Mouse (Mus musculus) brain, adult 2 months (tissue): ENCODE results near the gene Chad.
A peak's percentile ranks its signal among the peaks of the same experiment; 100 is the strongest.

Source experiments
- DNase-seq: peaks from one replicate; pipeline ENCODE4 v3.0.0; 2011; ENCODE audit warnings: low read depth, low spot score

Gene Chad

DNA sequence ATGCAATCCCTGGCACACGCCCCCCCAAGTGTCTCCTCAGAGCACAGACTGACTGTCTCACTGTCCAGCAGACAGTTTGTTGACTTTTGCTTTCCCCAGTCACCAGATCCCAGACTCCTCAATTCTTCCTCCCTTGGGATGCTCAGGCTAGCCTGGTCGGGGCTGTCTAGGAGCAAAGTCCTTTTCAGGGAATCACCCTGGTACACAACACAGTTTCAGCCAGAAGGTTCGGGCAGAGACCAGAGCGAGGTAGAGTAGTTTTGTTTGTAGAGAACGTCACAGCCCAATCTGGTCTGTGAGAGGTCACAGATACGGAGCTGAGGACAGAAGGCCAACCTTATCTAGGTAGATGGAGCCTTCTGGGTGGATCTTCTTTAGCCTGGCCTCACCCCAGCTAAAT is 1.7 kb downstream of the Chad start:
- DNase-seq: no peak

DNA sequence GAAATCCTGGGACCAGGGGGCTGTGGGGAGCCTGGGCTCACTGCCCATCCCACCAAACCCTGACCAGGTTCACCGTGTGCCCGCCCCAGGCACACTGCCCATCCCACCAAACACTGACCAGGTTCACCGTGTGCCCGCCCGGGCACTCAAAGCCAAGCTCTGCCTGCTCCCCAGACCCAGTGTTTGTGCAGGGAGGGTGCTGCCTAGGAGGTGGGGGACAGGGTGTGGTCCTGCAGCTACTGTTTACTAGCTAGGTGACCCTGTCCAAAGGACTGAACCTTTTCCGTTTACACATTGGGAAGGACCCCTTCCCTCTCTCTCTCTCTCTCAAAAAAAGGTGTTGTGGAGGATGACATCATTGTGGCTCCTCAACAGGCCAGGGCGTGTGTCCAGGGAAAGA is 2.5 kb downstream of the Chad start:
- no peak for DNase-seq

DNA sequence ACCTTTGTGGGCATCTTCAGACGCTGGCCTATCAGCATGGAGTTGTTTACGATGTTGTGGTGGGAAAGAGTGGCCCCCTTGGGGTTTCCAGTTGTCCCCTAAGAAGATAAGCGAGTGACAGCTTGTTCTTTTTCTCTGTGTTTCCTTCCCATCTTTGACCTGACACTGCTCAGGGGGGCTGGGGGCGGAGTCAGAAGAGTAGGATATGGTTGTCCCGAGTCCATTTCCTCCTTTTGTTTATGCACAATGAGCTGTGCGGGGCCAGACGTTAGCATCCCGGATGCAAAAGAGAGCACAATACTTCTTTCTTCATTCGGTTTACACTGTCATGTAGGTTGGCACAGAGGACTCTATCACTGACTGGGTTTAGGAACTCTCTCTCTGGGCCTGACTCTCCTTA is 5.8 kb downstream of the Chad start:
- DNase-seq: no peak

DNA sequence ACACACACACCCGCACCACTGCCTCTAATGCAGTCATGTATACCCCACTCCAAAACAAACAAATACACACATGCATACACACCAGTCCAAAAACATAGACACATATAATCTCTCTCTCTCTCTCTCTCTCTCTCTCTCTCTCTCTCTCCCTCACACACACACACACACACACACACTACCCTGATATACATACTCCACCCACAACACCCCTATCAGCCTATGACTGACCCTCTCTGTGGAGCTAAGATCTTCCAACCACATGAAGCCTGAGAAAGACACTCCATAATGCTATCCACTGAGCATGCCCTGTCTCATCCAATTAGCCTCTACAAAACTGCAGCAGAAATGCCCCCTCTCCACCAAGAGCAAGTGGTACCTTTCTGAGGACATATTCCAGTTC is 7.0 kb downstream of the Chad start:
- DNase-seq: no peak

DNA sequence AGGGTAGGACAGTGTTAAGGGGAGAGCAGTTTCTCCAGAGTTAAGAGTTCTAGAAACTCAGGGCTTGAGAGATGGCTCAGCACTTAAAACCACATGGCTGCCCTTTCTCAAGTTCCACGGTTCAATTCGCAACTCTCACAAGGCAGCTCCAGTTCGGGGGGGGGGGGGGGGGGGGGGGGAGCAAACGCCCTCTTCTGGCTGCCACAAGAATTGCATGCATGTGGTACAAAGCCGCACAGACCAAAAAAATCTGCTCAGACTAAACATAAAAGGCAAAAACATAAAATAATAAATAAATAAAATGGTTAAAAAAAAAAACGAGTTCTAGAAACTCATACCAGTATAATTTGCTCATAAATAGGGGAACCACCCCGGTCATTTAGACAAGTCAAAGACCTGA is 9.7 kb downstream of the Chad start:
- no peak for DNase-seq

DNA sequence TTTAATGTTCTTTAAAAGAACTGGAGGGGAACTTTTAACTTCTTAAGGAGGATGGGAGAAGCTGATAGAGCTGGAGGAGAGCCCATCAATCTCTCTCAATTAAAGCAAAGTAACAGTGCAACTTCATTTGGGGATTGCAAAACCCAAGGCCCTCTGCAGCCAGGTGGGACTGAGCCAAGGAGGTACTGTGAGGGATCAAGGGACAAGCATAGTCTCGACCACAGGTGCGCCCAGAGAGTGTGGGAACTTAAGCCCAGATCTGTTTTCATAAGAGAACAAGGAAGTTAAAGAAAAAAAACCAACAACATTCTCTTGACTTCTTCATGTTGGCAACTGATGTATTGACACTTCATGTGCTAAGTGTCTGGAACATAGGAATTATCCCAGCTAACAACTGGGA is 10.2 kb downstream of the Chad start:
- no peak for DNase-seq

DNA sequence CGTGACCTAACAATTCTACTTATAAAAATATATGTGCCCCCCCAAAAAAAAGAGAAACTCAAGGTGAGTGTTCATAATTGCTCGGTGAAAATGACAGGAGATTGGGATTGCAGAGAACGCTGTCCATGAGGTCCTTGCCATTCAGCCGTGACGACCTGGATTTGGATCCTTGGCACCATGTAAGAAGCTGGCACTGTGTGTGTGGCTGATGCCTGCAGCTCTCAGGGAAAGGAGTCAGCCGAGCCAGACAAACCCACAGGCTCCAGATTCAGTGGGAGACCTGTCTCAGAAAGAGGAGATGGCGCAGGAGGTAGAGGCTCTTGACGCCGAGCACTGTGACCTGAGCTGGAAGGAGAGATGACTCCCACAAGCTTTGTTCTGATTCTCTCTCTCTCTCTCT is 11.5 kb downstream of the Chad start:
- peak; percentile 49 for DNase-seq

DNA sequence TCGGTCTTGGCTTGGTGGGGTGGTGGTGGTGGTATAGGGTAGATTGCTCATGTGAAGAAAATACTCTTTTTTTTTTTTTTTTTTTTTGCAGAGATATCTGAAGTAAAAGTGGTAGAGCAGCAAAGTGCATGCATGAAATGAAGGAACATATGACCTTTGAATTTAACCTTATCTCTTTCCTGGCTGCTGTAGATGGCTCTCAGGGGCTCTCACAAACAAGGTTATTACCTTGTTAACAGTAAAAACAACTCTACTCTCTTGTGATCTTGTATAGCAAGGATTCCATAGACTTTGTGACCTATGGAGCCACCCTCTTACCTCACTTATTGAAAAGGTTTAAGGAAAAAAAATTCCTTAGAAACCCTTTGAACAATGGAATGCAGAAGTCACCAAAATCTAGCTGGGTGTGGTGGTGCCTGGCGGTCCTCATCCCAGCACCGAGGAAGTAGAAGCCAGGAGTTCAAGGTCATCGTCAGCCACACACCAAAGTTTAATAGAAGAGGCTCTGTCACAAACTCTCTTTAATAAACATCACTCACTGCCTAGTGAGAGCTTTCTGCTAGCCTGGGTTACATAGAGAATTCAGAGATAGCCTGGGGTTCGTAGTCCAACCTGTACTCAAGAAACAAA is 15.4 kb downstream of the Chad start:
- DNase-seq: no peak

DNA sequence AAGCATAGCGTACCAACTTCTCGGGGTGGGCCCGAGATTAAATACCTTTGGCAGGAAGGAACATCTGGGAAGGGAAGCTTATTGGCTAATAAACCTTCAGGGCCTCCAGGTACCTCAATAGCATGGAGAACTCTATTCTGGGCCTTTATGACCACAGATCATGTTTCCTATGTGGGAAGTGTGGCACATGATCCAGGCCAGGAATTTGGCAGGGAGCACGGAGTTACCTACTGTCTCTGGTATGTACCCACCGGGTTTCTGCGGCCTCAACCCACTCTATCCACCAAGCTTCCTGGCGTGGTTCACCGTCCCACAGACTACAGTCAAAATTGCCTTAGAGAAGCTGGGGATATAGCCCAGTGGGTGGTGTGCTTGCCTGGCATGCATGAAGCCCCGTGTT is 20.2 kb downstream of the Chad start:
- DNase-seq: no peak

DNA sequence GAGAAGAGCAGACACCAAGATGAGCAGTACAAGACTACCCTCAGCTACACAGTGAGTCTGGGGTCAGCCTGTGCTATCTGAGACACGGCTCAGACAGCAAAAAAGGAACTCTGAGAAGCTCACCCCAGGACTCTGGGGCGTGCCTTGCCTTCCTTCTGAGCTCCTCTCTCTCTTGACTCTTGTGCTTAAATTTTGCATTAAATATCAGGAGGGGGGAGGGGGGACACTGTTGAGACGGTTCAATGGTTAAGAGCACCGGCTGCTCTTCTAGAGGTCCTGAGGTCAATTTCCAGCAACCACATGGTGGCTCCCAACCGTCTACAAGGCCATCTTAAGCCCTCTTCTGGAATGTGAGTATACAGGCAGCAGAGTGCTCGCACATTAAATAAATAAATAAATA is 22.7 kb downstream of the Chad start:
- DNase-seq: no peak

DNA sequence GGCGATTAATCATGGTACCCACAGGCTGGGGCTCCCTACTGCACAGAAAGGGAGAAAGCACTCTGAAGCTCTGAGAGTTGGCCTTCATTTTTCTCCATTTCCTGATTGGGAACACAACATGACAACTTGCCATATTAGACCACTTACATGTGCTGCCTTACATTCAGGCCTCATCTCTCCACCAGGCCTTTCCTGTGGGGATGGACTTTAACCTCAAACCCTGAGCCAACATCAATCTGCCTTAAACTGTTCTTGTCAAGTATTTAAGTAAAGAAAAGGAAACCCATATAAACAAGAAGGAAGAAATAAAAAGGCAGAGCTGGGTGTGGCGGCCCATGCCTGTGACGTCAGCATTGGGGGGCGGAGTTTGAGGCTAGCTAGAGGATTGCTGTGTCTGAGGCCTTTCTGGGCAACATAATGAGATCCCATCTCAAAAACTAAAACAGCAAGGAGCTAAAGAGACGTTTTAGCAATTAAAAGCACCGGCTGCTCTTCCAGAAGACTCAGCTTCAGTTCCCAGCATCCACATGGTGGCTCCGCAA is 31.5 kb downstream of the Chad start:
- DNase-seq: no peak

DNA sequence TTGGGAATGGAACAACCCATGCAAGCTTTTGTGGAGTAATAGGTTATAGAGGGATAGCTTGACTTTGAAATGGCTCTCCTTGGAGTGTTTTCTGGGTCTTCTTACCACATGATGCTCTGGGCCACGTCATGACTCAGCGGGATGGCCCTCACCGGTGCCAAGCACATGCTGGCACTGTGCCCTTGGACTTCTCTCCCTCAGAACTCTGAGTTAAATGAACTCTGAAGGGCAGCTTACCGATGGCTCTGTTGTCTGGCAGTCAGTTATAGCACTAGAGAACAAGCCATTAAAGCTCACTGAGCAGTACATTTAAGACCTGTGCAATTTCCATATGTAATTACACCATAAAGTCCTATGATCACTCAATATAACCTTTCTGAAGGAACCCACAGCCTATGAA is 32.5 kb downstream of the Chad start:
- no peak for DNase-seq

DNA sequence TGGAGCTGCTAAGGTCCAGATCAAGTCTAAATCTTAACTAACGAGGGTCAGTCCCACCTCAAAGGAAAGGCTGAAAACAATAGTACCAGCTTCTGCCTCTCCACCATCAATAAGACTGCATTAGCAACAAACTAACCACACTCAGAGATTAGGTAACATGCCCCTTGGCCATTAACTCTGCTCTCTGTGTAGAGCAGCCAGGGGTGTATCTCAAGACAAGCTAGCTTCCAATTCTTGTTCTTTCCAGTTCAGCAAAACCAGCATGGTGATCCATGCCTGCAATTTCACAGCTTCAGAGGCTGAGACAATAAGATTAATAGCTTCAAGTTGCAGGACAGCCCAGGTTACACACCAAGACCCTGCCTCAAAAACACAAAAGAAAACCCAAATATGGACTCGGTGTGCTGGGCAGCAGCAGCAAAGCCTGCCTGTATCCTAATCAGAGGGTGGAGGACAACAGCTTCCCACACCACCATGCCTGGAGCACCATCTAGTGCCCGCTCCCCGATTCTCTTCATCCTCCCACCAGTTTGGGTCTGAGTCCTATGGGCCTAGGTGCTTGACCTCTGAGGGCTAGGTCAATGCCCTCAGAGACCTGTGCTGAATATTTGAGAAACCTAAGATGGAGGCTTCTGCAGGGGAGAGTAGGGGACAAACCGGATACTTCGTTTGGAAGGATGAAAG is 33.7 kb downstream of the Chad start:
- no peak for DNase-seq

DNA sequence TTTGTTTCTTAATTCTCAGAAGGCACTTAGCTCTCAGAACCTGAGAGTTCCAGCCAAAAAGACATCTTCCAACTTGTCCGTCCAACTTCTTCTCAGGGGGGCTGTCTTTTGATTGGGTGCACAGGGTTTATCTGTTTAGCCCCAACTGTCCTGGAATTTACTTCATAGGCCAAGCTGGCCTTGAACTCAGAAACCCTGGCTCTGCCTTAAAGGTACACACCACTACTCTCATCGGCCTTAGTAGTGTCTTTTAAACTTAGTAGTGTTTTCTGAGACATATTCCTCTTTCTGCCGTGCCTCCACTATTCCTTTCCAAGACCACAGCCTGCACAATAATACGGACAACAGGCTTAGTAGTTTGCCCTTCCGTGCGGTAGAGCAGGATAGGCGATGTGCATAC is 35.6 kb downstream of the Chad start:
- DNase-seq: no peak

DNA sequence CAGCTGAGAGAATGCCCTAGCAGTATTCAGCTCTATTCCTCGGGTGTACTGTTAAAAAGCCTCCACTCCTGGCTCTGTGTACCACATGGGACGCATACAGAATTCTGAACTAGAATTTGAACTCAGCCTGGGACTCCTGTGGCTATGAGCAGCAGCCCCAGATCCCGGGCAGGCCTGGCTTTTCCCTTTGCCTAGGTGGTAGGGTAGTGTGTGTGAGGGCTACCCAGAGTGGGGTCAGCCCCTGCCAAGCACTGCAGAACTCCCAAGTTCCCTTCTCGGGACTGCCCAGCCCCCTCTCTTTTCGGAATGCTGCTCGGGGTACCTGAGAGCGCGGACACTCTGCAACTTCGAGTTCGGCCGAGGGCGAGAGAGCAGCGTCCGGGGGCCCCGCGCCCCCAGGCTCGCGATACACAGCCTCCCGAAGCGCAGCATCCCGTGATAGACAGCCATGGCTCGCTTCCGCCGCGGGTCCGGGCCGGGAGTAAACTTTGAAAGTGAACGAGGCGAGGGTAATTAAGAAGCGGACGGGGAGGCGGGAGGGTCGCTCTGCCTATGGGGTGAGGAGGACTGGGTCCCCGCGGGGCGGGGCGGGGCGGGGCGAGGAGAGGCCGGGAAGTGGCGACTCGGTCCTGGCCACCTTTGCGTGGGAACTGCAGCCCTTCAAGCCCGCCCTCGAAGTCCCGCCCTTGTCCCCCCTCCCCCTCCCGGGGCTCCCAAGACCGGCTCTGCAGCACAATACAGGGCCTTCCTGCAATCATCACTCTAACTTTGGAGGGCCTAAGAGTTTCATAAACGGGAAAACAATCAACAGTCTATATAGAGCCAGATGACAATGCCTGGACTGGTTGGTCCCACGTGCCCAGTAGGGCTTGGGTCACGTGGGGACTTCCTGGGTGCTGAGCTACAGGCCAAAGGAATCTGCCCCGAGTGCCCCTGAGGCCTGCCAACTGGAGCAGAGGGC is 36.8 kb downstream of the Chad start, which contains the start of gene Acsf2:
Gene Acsf2, minus strand, starts transcription at position 551 of the 961 bp plus-strand sequence.
- no peak for DNase-seq

DNA sequence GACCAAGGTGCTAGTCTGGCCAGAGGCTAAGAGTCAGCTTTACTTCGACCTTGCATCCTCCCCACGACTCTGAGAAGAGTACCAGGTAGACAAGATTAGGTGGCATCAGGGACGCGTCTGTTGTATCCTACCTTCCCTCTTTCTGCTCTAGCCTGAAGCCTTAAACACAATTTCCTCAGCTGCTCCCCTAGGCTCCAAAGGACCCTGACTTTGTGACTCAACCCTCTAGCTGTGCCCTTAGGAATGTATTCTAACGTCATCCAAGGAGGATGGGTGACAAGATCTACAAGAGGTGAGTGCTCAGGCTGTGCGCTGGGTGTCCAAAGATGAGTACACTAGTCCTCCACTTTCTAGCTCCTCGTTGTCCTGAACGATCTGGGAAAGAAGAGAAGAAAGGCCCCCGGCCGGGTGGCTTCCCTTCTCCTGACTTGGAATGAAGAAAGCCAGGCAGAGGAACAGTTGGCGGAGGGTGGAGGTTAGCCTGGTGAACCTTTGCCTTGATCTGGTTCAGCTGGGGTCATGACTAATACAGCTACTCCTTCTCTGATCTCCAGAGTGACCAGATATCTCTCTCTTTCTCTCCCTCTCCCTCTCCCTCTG is 37.6 kb downstream of the Chad start:
- no peak for DNase-seq

DNA sequence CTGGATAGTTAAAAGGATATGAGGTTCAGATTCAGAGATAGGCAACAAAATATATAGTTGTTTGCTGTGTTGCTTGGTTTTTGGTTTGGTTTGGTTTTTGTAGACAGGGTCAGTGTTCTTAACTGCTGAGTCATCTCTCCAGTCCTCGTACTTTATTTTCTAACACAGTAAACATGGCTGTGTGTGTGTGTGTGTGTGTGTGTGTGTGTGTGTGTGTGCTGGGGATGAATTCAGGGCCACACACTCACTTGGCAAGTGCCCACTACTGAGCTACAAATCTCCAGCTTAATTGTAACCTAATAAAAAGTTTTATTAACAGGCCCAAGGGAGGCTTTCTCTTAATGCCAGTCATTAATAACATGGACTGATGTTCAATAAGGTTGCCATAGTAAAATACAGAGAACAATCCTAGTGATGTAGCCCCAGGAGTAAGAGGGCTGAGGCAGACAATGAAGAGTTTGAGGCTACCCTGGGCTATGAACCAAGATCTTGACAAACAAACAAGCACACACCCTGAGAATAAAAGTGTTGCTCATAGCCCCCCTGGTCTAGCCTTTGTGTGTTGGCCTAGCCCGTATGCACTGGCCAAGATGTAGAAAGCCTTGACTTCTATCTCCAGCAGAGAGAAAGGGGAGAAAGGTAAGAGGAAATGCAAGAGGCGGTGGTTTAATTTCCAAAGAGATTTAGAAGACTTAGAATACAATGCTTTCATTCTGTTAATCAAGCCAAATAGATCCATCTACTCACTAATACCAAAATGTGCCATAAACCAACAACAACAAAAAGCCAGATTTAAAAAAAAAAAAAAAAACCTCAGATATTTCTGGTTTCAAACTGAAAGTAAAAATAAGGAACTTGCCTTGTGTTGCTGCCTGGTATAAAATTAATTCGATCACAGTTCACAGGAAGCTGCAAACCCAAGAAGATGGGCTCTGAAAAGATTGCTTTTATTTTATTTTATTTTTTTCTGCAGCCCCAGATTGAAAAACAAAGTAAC is 46.2 kb downstream of the Chad start:
- no peak for DNase-seq

DNA sequence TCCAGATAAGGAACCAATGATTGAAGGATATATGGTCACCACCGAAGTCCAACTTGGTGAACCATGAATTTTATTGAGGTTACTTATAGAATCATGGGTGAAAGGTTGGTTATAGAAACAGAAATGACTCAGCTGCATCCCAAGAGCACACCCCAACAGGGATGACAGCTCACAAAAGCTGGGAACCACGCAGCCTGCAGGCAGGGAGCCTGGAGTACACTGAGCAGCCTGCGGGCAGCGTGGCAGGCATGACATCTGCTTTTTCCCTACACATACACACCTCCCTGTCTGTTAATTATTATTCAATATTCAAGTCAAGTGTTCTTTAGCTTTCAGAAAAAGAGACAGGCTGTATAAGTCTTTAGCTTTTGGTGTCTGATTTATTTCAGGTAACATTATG is 49.8 kb downstream of the Chad start:
- DNase-seq: peak; percentile 18

DNA sequence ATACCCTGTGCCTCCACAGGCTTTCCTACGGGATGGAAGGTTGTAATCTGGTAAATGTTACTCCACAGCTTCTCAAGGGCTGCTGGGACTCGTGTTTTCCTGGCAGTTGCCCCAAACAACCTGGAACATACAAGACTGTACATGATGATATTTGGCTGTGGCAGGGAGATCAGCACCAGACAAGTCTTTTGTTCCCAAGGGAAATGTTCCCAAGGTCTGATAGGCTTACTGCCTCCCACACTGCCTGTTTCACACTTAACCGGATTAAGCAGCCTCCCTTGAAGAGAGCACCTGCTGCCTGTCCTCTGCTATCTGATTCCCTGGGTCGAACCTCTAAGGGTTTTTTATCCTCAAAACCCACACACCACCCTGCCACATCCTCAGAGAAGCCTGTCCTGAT is 50.6 kb downstream of the Chad start:
- peak; percentile 24 for DNase-seq

DNA sequence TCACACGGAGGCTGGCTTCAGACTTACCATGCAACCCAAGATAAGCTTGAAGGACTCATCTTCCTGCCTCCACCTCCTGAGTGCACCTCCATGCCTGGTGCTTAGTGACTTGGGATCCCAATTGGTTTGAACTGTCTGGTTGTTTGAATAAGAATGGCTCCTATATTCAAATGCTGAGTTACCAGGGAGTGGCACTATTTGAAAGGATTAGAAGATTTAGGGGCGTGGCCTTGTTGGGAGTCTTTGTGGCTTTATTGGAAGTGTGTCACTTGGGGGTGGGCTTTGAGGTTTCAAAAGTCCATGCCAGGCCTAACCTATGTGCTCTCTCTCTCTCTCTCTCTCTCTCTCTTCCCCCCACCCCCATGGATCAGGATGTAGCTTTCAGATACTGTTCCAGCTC is 52.8 kb downstream of the Chad start:
- DNase-seq: no peak
